Mouse (Mus musculus): ENCODE measurements around the gene Rhbdl1.

DNA sequence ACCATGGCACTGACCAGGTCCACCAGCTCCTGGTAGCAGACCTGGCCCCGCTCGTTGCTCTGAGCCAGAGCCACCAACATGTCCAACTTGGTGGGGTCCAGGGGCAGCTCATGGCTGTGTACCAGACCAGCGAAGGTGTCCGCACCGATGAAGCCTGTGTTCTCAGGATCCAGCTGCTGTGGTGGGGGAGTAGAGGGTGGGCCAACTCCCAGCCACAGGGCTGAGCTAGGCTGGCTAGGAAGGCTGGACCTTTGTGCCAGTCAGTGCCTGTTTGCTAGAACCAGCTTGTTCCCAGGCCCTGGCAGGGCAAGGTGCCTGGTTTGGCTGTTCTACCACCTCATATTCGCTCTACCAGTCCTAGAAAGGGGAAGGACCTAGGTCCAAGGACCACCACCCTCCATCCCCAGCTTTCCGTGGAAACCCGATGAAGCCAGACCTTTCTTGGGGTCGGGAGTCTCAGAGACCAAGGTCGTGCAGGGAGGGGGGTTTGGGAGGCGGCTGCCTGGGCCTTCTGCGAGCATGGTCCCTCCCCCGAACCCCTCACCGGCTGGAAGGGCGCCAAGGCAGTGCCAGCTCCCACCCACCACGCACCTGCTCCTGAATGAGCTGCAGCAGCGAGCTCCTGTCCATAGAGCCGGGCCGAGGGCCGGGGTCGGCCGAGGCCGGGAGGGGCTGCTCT lies 559 bp downstream of the Rhbdl1 start:
- TF ChIP-seq CTCF (conservative IDR thresholded peaks at IDR 0.05; ENCODE audit: insufficient read depth, insufficient read length, low read depth, low read length) (no peak), POLR2A (IDR thresholded peaks at IDR 0.05; ENCODE audit: low read depth, low read length) (peak; percentile 18)
